Mouse (Mus musculus) kidney, adult 2 months (tissue): Measurements from ENCODE around the gene Gm20479.

ENCODE experiments used
- CTCF ChIP-seq: fragments of 200-500 bp; conservative IDR thresholded peaks from 2 replicates; pipeline ENCODE4 v1.5.1; 2011; ENCODE audit warnings: low read depth, mild to moderate bottlenecking, control low read depth, low read length, moderate library complexity, mixed read lengths; ENCODE audit not compliant: insufficient read depth, insufficient read length
- POLR2A ChIP-seq: fragments of 200-500 bp; IDR thresholded peaks from one replicate; pipeline ENCODE4 v1.6.1; 2011; ENCODE audit warnings: low read depth, low read length, control low read depth

- no peak for TF ChIP-seq CTCF
- no peak for TF ChIP-seq POLR2A
Observed at GRCm38 (mm10) chr7:27356861-27357594, at the start of gene Gm20479.
